Mouse (Mus musculus) heart, adult 11 months (tissue): ENCODE measurements at regions not wholly inside any gene's neighbourhood (a gene's known extent, or its start where the extent isn't known, plus 50 kb on each side); places are given as distances from the start of the nearest gene placed in this dataset.

Source experiments
- DNase-seq: peaks from one replicate; pipeline ENCODE4 v3.0.0; 2022

DNA sequence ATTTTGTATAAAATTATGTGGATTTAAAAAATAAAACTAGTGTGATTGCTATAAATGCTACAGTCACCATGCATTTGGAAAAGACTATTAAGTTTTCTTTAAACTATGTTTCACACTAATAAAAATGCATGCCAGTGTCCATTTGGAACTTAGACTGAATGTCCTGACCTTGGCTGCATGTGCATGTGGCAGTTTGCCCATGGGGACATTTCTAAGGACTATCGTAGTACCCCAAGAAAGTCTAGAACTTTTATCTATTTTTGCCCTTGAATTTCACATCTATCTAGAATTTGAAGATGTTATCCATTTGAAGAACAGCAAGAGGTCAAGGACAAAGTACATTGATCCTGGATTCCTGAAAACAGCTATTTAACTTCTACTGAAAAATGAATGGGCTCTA is 745.9 kb downstream of the Tmem182 start:
- peak; percentile 46 for DNase-seq

DNA sequence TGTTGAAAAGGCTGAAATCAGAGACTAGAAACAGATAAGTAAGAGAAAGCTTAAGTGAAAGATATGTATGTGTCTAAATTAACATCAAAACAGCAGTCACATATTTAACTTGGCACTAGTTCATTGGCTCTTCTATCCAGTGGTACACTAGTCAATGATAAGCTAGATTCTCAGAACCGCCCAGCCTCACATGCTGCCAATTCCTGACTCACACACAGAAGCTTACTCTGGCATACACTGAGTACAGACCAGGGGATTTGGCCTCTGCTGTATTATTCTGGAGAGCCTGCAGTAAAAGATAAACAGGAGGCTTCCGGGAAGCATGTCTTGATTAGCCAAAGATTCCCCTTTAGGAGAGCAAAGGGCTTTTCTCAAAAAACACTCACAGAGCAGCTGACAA is 750.2 kb downstream of the Tmem182 start:
- peak; percentile 99 for DNase-seq

DNA sequence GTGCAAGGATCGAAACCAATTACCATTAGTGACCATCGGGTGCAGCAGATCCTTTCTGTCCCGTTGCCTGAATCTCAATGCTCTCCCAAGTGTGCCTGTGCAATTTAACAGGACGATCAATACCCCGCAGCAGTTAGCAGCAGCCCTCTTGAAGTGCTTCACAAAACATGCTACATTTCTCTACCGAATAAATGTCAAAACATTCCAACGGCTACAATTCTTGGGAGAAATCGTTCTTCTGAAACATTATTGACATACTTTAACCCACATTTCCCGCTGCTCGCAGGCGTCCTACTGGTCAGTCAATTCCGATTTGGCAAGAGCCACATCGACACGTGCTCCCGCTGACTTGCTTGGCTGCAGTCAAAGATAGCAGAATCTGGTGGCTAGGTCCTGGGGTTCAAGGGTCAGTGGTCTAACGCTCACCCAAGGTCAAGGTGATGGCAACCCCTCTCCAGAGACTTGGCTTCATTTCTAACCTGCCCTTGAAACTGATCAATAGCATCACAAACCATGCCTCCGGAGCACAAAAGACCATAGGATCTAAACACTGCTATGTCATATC is 753.8 kb downstream of the Tmem182 start:
- DNase-seq, result peak; percentile 77

DNA sequence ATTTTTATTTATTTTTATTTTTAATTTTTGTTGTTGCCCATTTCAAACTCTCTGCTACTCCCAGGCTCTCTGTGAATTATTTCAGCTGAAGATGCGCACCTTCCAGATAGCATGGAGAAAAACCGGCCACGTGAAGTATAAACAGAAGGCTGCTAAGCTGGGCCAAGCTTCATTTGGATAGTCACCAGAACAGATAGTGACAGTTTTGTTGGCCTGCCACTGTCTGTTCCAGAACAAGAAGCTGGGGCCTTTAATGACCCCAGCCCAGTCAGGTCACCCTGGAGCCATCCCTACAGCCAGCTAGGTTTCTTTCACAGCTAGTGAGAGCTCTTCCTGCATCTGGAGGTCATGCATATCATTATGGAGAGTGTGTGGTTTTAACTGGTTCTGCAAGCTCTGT is 754.6 kb downstream of the Tmem182 start:
- DNase-seq, result peak; percentile 71

DNA sequence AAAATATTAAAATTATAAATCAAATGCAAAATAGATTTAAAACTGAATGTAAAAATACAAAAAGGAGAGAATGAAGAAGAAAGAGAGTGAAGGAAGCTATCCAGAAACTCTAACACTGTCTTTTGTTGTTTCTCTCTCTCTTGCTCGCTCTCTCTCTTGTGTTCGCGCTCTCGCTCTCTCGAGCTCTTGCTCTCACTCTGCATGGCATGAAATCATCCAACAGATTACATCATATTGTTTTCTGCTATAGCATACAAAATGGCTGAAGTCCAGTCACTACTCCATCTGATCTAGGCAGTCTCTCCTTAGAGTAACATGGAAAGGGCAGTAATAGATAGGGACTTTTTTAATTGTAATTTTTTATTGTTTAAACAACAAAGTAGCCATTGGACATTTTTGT is 798.1 kb downstream of the Tmem182 start:
- no peak for DNase-seq

DNA sequence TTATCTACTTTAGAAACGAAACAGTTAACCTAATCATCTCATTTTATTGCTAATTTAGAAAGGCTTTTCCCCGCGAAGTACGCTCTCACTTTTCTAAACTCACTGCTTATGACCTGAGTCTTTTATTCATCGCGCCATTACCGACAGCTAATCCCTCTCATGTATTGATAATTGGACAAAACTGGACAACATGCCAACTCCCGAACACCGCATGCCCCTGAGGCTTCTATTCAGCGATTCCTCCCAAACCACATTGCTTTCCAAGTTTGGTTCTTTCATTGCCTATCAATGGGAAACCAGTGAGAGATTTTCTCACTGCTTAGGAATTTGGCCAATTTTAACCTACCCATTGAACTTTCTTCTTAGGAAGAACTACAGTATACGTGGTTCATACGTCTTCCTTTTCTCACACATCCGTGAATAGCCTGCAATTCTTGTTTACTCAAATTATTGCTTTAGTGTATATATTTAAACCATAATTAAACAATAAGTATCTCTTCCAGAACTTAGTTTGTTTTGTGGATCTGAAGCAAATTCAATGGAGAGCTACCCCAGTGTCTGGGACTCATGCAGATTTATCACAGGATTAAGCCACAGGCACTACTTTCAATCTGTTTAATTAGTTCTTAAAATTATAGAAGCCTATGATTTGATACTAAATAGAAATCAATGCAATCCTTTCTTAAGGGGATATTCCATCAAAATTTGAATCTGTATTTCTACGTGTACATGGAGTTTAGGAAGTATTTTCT is 799.8 kb downstream of the Tmem182 start:
- DNase-seq, result no peak

DNA sequence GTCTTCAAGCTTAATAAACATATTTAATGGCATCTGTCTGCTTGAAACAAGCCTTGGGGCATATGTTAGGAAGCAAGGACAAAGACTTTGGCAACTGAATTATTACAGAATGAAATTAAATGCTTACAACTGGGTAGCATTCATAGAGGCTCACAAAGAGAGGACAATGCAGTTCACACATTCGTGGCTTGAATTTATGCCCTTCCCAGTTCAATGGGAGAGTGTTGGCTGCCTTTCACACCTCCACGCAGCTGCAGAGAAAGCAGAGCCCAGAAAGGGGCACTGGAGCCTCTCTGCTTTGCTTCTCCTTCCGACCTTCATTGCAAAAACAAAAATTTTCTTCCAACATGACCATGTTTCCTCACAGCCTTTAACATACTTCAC is 800.3 kb downstream of the Tmem182 start:
- DNase-seq, result no peak

DNA sequence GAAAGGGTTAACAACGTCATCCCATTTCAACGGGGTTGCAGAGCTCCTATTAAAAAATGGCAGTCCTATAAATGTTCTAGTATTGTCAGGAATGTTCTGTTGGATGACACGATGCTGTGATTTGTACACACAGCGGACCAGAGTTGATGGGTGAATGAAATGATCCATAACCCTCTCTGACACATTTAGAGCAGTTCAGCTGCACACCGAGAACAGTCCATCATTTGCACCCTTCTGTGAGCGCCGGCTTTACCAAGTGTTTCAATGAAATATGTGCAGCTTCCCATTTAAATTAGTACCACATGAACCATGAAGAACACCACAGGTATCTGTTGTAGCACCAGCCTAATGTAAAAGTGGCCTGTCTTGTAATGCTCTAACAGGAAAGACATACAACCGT is 805.4 kb downstream of the Tmem182 start:
- no peak for DNase-seq

DNA sequence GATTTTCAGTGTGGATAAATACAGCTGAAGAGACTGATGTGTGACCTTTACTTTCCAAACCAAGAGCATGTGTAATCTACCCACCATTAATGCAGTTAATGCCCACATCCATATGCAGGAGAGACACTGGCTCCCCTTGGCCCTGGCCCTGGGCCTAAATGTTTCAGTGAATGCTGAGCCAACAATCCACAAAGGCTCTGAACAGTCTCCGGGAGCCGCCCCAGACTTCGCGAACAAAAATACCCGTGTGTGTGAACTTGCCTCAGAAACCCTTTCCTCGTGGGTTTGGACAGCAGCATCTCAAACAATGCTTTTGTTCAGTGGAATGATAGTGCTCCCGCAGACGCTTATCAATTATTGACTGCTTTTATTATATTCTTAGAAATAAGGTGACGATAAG is 846.4 kb downstream of the Tmem182 start:
- no peak for DNase-seq

DNA sequence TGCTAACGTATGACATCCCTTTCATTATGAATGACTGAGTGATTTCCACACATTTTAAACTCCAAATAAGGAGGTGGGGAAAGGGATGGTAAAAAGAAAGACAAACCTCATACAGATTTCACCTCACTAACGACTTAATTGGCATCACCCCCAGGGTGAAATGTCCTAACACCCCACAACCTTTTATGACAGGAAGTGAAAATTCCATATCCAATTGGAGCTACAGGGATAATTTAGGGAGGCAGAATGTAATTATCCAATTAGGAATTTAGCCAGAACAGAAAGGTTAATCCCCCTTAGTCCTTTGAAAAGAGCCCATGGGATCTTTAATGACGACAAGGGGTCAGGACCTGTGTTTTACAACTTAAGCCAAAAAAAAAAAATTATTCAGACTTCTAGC is 846.8 kb downstream of the Tmem182 start:
- DNase-seq, result no peak

DNA sequence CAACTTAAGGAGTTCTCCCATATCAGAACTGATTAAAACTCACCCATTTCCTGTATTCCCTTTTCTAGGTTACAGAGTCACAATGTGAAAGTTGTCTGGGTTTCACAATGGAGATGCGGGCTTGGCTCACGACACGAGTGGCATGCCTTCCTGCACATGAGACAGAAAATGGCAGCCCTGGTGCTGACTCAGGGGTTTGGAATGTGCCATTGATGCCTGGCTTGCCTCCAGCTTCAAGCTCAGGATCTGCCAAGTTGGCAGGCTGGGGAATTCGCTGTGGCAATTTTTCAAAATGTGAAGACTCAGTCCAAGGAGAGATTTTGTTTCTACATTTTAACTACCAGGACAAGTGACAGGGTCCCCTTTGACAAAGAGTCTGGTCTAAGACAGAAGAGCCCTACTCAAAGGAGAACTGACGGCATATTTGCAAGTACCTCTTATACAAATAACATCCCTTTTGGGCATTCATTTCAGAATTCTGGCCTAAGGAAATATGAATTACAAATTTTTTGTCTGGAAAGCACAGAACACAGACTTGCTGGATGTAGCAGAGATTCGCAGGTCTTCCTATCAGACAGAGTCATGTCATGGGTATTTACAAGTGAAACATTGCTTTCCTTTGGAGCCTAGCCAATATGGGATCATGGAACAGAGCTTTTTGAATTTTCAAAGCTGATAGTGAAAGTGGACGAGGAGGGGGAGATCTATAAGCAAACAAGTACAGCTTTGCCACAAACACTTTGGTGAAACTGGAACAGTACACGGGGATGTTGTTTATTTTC is 847.4 kb downstream of the Tmem182 start:
- DNase-seq, result peak; percentile 94

DNA sequence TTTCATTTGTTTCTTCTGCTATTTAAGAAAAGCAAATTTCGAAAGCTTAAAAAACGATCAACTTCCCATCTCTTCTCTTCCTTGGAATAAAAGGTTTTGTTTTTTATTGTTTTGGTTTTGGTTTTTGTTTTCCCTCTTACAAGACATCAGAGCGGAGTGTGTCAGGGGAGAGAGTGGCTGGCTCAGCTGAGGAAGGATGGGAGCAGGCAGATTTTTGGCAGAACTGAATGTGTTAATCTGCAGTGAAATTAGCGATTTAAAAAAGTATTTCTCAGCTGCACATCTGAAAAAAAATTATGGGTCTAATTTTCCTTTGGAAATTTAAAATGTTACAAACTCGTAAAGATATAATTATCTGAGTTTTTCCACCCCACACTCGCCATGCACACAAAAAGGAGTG is 868.7 kb downstream of the Tmem182 start:
- no peak for DNase-seq

DNA sequence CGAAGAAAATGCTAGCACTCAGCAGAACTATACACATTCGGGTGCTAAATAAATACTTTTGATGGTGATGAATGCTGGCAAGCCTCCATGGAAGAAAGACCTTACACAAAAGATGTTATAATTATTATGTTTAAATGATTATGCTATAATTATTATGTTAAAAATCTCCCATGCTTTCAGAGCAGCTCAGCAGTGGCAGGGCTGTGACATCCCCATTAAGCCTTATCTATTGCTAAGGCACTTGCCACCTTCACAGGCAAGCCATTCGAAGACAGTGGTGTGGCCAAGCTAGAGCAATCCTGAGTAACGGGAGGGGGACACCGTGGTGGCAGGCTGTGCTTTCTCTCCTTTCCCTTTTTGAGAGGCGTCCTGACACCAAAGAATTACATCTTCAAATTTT is 869.9 kb downstream of the Tmem182 start:
- DNase-seq, result no peak

DNA sequence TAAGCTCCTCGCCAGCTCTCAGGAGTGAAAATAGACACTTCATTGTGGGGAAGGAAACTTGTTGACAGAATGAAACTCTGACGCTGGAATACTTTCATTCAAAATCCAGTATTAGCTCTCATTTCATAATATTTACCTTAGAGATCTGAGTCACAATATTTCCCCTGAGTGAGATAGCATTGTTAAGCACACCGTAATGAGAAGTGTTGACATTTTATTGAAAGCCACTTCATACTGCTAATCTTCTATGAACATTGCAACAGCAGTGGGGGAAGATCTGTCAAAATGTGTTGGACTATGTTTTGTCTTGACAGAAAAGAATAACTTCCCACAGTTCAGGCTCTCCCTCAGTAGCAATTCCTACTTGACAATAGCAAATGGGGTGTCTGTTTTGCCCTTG is 900.3 kb downstream of the Tmem182 start:
- DNase-seq, result no peak

DNA sequence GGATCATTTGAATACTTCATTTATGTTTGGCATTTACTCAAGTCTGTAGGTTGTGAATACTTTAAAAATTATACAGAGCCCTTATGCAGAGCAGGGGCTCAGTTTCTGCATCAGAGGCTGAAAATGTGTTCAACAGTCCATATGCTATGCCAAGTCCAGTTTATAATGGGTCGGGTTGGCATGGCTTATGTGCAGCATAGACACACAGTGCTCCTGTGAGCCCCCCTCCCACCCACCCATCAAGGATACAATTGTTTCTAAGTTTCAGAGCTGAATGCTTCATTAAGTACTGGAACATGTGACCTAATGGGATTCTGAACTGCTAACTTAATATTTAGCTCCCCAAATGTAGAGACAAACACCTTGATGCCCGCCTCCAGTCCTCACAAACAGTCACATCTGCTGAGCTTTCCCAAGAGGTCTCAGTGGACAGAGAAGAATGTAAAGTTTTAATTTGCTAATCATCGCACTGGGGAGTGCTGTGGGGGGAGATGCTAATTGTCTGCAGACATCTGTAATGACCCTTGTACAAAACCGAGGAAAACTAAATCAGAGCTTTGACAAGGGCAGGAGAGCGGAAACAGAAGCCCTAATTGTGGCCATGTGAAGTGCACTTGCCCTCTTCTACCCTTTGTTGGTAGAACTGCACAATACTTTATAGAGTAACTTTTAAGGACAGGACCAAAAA is 937.4 kb downstream of the Tmem182 start:
- no peak for DNase-seq

DNA sequence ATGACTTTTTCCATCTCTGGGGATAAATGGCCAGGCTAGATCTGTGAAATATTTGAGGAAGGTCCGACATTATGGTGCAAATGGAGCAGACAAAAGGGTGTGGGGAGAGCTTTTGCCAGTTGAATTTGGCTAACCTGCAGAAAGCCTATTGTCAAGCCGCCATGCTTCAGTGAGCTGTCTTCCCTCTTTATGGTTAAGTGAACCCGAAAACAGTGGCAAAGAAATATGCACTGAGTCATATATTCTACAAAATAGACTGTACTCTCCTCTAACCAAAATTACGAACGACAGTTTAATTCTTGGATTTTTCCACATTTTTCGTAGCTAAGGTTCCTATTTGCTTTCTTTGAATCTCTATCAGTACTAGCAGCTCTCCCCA is 937.9 kb downstream of the Tmem182 start:
- no peak for DNase-seq

DNA sequence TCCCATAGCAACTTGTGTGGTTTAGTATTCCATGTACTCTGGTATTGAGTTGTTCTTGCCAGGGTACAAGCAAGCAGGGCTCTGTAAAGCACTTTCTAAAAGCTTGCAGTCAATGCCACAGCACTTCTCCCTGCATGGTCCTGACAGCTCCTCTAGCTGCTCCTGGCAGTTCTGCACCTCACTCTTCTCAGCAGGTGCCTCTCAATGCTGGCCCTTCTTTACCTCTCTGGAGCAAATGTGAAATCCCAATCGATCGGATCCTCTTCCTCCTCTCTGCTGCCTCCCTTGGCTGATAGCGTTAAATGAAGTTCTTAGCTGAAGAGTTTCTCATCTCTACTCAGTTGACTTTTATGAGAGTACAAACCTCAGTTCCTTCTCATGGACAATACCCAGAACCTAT is 939.1 kb downstream of the Tmem182 start:
- no peak for DNase-seq

DNA sequence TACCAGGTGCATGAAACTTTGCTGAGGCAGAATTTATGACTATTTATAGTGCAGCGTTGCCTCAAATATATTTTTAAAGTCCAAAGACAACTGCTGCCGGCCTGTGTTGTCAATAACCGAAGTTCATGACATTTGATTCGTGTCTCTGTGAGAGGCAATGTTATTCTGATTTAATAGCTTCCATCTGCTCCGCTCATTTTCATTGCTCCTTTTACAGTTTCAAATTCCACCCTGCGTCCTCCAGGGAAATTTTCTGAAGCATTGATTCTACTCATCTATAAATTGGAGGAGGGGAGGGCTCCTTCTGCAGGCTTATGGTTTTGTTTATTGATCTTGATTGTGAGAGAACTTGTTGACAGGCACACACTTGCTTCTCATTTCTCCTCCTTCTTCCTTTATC is 936.2 kb upstream of the Pou3f3 start:
- DNase-seq, result no peak
